Comparison of ENCODE assay signal across 14 mouse cellular contexts in the genomic region with DNA sequence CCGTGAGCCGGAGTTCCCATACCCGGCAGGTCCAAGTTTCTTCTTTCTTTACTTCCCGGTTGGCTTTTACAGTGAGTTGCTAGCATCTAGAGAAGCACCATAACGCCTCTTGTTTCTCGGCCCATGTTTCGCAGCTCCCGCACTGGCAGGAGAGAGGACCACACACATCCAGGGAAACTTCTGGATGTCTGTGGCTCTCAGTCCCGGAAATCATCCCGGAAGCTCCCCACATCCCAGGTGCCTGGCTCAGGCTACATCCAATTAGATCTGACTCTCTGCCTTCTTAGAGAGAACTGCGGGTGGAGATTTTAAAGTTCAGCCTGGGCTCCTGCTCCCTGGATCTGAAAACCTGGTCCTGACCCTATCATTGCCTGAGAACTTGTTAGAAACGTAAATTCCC.
"Had no signal": no experiment of that assay in that cellular context is flagged by ENCODE, and none has a peak within 500 bp of the region (broad histone marks: within the 10 kb centered on the region; RNA-seq: fewer than 3 reads in every experiment).

No protein-coding gene starts in this region.

- H3K4me2 ChIP-seq: liver, embryonic 11.5 days; liver, embryonic 15.5 days; neural tube, embryonic 12.5 days had no signal

- H3K9ac ChIP-seq: liver, embryonic 15.5 days; neural tube, embryonic 12.5 days had no signal

- H3K27ac ChIP-seq: layer of hippocampus, adult 2 months; liver, embryonic 15.5 days; neural tube, embryonic 12.5 days had no signal

- H3K4me3 ChIP-seq: layer of hippocampus, adult 2 months; liver, embryonic 15.5 days; neural tube, embryonic 12.5 days had no signal

- H3K9me3 ChIP-seq: liver, embryonic 15.5 days; neural tube, embryonic 12.5 days had no signal

- H3K36me3 ChIP-seq: liver, embryonic 15.5 days; neural tube, embryonic 12.5 days had no signal

- H3K27me3 ChIP-seq: neural tube, embryonic 12.5 days had no signal

- H3K4me1 ChIP-seq: liver, embryonic 15.5 days; neural tube, embryonic 12.5 days had no signal

- ATAC-seq: intestine, postnatal 0 days; lung, postnatal 0 days had no signal

- DNase-seq: kidney, postnatal 10 days; left cerebral cortex, postnatal 4 days; lung, adult 2 months; lung, postnatal 36 days; midbrain, embryonic 14.5 days; right cerebral cortex, postnatal 14 days; thymus, adult 18-20 months; thymus, postnatal 14 days had no signal
